Mouse (Mus musculus) kidney, postnatal 10 days (tissue): ENCODE measurements at regions not wholly inside any gene's neighbourhood (a gene's known extent, or its start where the extent isn't known, plus 50 kb on each side); places are given as distances from the start of the nearest gene placed in this dataset.

Experiments
- DNase-seq: peaks from one replicate; pipeline ENCODE4 v3.0.0; 2021; ENCODE audit warnings: mixed read lengths

- DNase-seq = peak; percentile 9
These were observed 215.5 kb downstream of the Kcnj2 start for GRCm38 (mm10) chr11:111281237-111282160.

- DNase-seq = no peak
These were observed 216.3 kb downstream of the Kcnj2 start for GRCm38 (mm10) chr11:111282283-111282682.

GRCm38 (mm10) chr11:111290537-111290936, 224.6 kb downstream of the Kcnj2 start:
- no peak for DNase-seq

- no peak for DNase-seq
These were observed 230.4 kb downstream of the Kcnj2 start for GRCm38 (mm10) chr11:111296309-111296721.

- DNase-seq = no peak
These were observed 246.8 kb downstream of the Kcnj2 start for GRCm38 (mm10) chr11:111312802-111313201.

GRCm38 (mm10) chr11:111313566-111313965, 247.6 kb downstream of the Kcnj2 start:
- peak; percentile 14 for DNase-seq

GRCm38 (mm10) chr11:111321576-111321975, 255.6 kb downstream of the Kcnj2 start:
- no peak for DNase-seq

- DNase-seq = no peak
These were observed 258.6 kb downstream of the Kcnj2 start for GRCm38 (mm10) chr11:111324453-111325010.

- DNase-seq = no peak
These were observed 261.0 kb downstream of the Kcnj2 start for GRCm38 (mm10) chr11:111326915-111327314.

GRCm38 (mm10) chr11:111328258-111328657, 262.3 kb downstream of the Kcnj2 start:
- DNase-seq = no peak

- DNase-seq = no peak
These were observed 265.6 kb downstream of the Kcnj2 start for GRCm38 (mm10) chr11:111331592-111331991.

GRCm38 (mm10) chr11:111333021-111333420, 267.1 kb downstream of the Kcnj2 start:
- no peak for DNase-seq

- DNase-seq = peak; percentile 33
These were observed 281.6 kb downstream of the Kcnj2 start for GRCm38 (mm10) chr11:111347562-111347961.

GRCm38 (mm10) chr11:111350028-111350427, 284.1 kb downstream of the Kcnj2 start:
- no peak for DNase-seq

GRCm38 (mm10) chr11:111363363-111363762, 297.4 kb downstream of the Kcnj2 start:
- no peak for DNase-seq

- no peak for DNase-seq
These were observed 311.2 kb downstream of the Kcnj2 start for GRCm38 (mm10) chr11:111377165-111377564.

- no peak for DNase-seq
These were observed 313.9 kb downstream of the Kcnj2 start for GRCm38 (mm10) chr11:111379842-111380241.

GRCm38 (mm10) chr11:111398706-111399105, 332.7 kb downstream of the Kcnj2 start:
- DNase-seq = no peak

GRCm38 (mm10) chr11:111409266-111409665, 343.3 kb downstream of the Kcnj2 start:
- no peak for DNase-seq

- DNase-seq = no peak
These were observed 358.9 kb downstream of the Kcnj2 start for GRCm38 (mm10) chr11:111424871-111425270.

GRCm38 (mm10) chr11:111426715-111427114, 360.8 kb downstream of the Kcnj2 start:
- DNase-seq = no peak

- DNase-seq = no peak
These were observed 376.3 kb downstream of the Kcnj2 start for GRCm38 (mm10) chr11:111442257-111442656.

GRCm38 (mm10) chr11:111443381-111443780, 377.4 kb downstream of the Kcnj2 start:
- no peak for DNase-seq

GRCm38 (mm10) chr11:111444791-111445190, 378.8 kb downstream of the Kcnj2 start:
- DNase-seq = no peak
